Mouse (Mus musculus) intestine, embryonic 15.5 days (tissue): ENCODE results near the gene Hc. TPM values are rescaled to one million over a fixed set of nuclear protein-coding genes. Genes with fewer than 3 reads are reported as not detected.

Experiments used
- ATAC-seq: fragments of 200-750 bp; cut with Nextera tagmentation; 2 replicates; pipeline ENCODE4 v1.8.0; 2017; ENCODE audit warnings: moderate TSS enrichment, moderate library complexity
- H3K27ac ChIP-seq: fragments of 300-500 bp; sonication (generic); 2 replicates; pipeline ENCODE4 v1.5.1; 2015; ENCODE audit warnings: mild to moderate bottlenecking, inconsistent platforms
- H3K27me3 ChIP-seq: fragments of 300-500 bp; sonication (generic); replicated peaks from 2 replicates; pipeline ENCODE4 v1.6.1; 2015; ENCODE audit warnings: inconsistent platforms
- H3K36me3 ChIP-seq: fragments of 300-500 bp; sonication (generic); 2 replicates; pipeline ENCODE4 v1.6.1; 2015; ENCODE audit warnings: inconsistent platforms
- H3K4me1 ChIP-seq: fragments of 300-500 bp; sonication (generic); replicated peaks from 2 replicates; pipeline ENCODE4 v1.6.1; 2015; ENCODE audit warnings: inconsistent platforms
- H3K4me2 ChIP-seq: fragments of 300-500 bp; sonication (generic); replicated peaks from 2 replicates; pipeline ENCODE4 v1.6.1; 2015; ENCODE audit warnings: mild to moderate bottlenecking, inconsistent platforms
- H3K4me3 ChIP-seq: fragments of 300-500 bp; sonication (generic); replicated peaks from 2 replicates; pipeline ENCODE4 v1.5.1; 2015; ENCODE audit warnings: inconsistent platforms
- H3K9ac ChIP-seq: fragments of 300-500 bp; sonication (generic); 2 replicates; pipeline ENCODE4 v1.6.1; 2015; ENCODE audit warnings: inconsistent platforms
- H3K9me3 ChIP-seq: fragments of 300-500 bp; sonication (generic); 2 replicates; pipeline ENCODE4 v1.6.1; 2016; ENCODE audit warnings: inconsistent platforms
- WGBS: fragments of 180-500 bp; shearing (Covaris S2); methylation state at CpG from one replicate; pipeline ENCODE4 v1.1.7; 2015; 5-methylcytosine and 5-hydroxymethylcytosine counted together
- polyA plus RNA-seq: library from polyadenylated mRNA; unstranded; fragments of >200 nt; fragmentation: Nextera tagmentation; extraction: Ambion mirVana; gene quantifications from 2 replicates; pipeline ENCODE4 v1.2.1, GENCODE M21; 2015

Gene Hc
- polyA plus RNA-seq, 1 experiment from 2014 or later: 0.36 TPM

DNA sequence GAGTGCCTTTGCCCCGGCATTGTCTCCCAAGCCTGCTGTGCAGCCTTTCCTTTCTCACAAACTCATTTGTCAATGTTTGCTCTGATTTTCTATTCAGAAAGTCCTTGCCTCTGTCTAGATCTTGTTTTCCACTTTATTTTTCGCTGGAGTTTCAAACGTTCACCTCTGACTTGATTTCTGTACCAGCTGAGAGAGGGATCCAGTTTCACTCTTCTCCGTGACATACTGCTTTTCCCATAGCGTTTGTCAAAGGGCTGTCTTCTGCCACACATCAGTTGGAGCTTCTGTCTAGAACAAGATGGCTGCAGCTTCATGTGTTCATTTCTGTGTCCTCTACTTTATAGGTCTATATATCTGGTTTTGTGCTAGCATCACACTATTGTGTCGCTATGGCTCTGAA lies 17.9 kb upstream of the Hc start:
- H3K27me3 ChIP-seq: no peaks in the 10 kb centered on the region
- 71% methylated on average over 6 of the region's 6 CpGs for WGBS
- no peak for ATAC-seq
- H3K27ac ChIP-seq: no peak overlapping the region
- H3K9ac ChIP-seq: no peak overlapping the region
- no peak overlapping the region for H3K4me2 ChIP-seq
- H3K4me1 ChIP-seq: no peaks in the 10 kb centered on the region
- no peaks in the 10 kb centered on the region for H3K9me3 ChIP-seq
- H3K36me3 ChIP-seq: no peaks in the 10 kb centered on the region
- no peak overlapping the region for H3K4me3 ChIP-seq

DNA sequence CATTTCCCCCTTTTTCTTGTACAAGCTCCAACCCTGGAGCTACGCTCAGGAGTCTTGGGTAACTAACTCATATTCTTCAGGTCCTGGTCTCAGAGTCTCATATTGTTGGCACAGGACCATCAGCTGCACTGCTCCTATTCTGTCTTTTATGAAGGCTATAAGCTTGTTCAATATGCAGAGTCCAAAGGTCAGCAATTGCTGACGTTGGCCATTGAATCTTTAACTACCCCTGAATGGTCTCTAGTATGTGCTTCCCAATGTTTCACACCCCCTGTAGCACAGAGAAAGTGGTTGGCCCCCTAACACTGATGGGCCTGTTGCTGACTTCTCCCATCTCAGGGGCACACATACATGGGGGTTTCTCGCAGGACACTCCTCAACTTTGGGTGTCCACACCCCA lies 13.1 kb upstream of the Hc start:
- Histone ChIP-seq H3K36me3 (no peaks in the 10 kb centered on the region), H3K9me3 (no peaks in the 10 kb centered on the region), H3K4me3 (no peak overlapping the region), H3K4me1 (no peaks in the 10 kb centered on the region), H3K27ac (no peak overlapping the region), H3K9ac (no peak overlapping the region), H3K4me2 (no peak overlapping the region), H3K27me3 (no peaks in the 10 kb centered on the region)
- peak; percentile 51; the same call in 1 of the 2 replicates for ATAC-seq
- WGBS: 76% methylated on average over 3 of the region's 3 CpGs

DNA sequence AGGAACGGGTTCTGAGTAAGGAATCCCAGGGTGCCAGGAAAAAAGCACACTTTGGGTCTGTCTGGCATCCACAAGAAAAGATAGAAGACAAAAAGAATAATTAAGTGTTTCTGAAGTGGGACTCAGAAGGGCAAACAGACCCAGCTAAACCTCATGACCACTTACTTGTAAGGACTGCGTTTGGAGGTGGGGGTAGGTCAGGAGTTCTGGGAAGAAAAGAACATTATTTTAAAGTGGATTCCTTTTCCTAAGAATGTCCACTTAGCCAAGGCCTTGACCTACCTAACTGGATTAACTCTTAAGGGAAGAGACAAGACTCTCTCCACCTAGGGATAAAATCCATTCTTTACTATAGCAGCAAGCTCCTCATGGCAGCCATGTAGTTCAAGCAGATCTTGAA lies 11.3 kb upstream of the Hc start:
- Histone ChIP-seq H3K27me3 (no peaks in the 10 kb centered on the region), H3K27ac (no peak overlapping the region), H3K9me3 (no peaks in the 10 kb centered on the region), H3K4me1 (no peaks in the 10 kb centered on the region), H3K4me2 (no peak overlapping the region), H3K36me3 (no peaks in the 10 kb centered on the region), H3K4me3 (no peak overlapping the region), H3K9ac (no peak overlapping the region)
- WGBS: 64% methylated on average over 2 of the region's 2 CpGs
- ATAC-seq: no peak

DNA sequence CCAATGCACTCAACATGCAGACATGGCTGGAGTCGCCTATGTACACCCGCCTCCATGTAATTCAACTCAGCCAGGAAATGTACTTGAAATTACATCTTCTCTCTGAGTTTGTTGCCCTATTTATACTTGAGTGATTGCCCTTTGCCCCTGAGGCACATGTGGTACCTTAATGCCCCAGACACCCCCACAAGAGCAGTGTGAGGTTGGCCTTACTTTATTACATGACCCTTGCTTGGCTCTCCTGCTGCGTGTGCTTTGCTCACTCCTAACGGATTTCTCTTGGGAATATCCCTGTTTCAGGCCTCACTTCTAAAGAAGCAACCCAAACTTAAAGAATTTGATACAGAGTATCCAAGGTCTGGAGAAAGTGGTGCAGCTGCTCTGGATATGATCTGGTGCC lies 9.0 kb upstream of the Hc start:
- Histone ChIP-seq H3K9me3 (no peaks in the 10 kb centered on the region), H3K27ac (no peak overlapping the region), H3K4me3 (no peak overlapping the region), H3K4me1 (no peaks in the 10 kb centered on the region), H3K9ac (no peak overlapping the region), H3K4me2 (no peak overlapping the region), H3K36me3 (no peaks in the 10 kb centered on the region), H3K27me3 (no peaks in the 10 kb centered on the region)
- WGBS: 73% methylated on average over 4 of the region's 4 CpGs
- ATAC-seq: no peak

DNA sequence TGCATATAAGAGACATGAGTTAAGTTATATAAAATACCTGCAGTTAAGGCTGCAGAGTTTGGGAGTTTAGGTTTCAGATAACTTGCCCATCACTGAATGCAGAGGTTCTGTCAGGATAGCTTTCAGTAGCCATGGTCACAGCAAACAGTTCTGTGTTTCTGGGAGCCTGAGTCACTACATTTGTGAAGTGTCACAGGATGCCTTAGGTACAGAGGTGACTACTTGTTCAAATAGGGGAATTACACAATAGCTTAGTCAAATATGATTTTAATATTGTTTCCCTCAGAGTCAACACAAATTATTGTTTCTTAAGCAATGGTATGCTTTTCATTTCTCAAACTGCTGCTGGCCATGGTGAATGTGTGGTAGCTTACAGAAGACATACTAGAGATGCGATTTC lies 7.9 kb upstream of the Hc start:
- Histone ChIP-seq H3K9me3 (no peaks in the 10 kb centered on the region), H3K36me3 (no peaks in the 10 kb centered on the region), H3K27me3 (no peaks in the 10 kb centered on the region), H3K9ac (no peak overlapping the region), H3K4me3 (no peak overlapping the region), H3K4me1 (no peaks in the 10 kb centered on the region), H3K4me2 (no peak overlapping the region), H3K27ac (no peak overlapping the region)
- 86% methylated on average over 1 of the region's 1 CpGs for WGBS
- no peak for ATAC-seq

DNA sequence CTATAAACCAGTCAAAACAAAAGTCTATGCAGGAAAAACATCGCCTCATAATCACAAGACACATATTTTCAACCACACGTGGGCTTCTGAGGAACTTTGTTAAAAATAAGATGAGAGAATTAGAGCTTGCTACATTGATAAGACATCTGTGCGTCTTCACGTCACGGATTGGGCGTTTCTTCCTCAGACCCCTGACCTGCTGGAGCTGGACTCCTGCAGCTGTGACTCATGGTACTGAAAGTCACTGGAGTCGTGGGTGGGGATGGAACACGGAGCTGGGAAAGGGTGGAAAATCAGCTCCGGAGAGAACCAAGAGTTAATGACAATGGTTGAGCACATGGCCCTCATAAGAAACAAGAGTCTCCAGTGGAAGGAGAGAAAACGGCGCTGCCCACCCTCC lies 5.9 kb upstream of the Hc start:
- no peaks in the 10 kb centered on the region for H3K27me3 ChIP-seq
- H3K4me3 ChIP-seq: no peak overlapping the region
- H3K9ac ChIP-seq: no peak overlapping the region
- no peak overlapping the region for H3K27ac ChIP-seq
- H3K4me1 ChIP-seq: no peaks in the 10 kb centered on the region
- H3K9me3 ChIP-seq: no peaks in the 10 kb centered on the region
- no peak for ATAC-seq
- no peaks in the 10 kb centered on the region for H3K36me3 ChIP-seq
- WGBS: 88% methylated on average over 11 of the region's 11 CpGs
- no peak overlapping the region for H3K4me2 ChIP-seq

DNA sequence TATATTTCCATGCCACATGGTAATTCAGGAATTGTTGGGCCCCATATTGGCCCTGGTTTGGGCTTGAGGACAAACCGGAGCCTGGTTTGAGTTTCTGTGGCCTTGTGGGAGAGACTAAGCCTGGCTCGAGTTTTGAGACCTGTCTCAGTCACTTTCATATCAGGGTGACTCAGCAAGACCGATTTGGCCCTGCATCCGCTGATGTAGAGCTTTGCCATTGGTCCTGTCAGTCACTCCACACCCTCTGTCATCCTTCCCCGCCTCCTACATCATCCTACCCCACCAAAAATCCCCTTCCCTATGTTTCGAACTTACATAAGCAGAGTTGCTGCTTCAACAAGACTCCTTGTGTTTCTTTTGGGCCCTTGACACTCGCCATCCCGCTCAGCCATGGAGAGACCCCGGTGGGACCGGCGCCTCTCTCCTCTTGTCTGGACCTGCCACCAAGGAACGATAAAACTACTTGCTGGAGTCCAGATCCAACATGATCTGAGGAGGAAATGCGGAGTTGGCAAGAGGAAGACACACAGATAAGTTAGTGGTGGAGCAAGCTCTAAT lies 5.4 kb upstream of the Hc start:
- Histone ChIP-seq H3K4me2 (no peak overlapping the region), H3K36me3 (no peaks in the 10 kb centered on the region), H3K4me1 (no peaks in the 10 kb centered on the region), H3K27ac (no peak overlapping the region), H3K9me3 (no peaks in the 10 kb centered on the region), H3K4me3 (no peak overlapping the region), H3K27me3 (no peaks in the 10 kb centered on the region), H3K9ac (no peak overlapping the region)
- WGBS: 91% methylated on average over 13 of the region's 13 CpGs
- no peak for ATAC-seq

DNA sequence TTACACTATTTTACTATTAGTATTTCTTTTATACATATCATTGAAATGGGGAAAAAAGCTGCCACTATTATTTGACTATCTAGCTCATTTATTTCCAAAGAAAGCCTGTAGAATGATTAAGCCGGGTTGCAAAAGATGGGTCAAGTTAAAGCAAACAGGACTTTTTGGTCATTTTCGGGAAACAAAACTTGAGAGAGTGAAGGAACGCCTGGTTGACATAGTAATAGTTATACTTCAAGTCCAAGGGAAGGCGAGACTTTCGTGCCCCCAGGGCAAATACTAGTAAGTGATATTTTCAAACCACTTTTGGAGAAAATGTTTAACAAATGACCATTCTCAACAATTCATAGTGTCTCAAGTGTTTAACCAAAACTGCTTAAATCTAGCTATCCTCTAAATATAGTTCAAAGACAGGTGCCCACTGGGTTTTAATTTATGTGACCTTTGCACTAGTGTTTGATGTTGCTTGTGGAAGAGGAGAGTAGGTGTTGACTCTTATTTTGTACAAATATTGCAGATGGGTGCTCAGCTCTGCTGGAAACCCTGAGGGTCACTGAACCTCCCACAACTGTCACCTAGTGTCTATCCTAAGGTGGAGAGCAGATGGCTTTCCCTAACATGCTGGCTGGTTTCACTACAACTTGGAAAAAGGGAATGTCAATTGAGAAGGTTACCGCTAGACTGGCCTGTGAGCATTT lies 2.2 kb upstream of the Hc start:
- Histone ChIP-seq H3K27me3 (no peaks in the 10 kb centered on the region), H3K9ac (no peak overlapping the region), H3K4me3 (no peak overlapping the region), H3K36me3 (no peaks in the 10 kb centered on the region), H3K9me3 (no peaks in the 10 kb centered on the region), H3K4me1 (no peaks in the 10 kb centered on the region), H3K4me2 (no peak overlapping the region), H3K27ac (no peak overlapping the region)
- ATAC-seq: no peak
- WGBS: 87% methylated on average over 6 of the region's 6 CpGs

DNA sequence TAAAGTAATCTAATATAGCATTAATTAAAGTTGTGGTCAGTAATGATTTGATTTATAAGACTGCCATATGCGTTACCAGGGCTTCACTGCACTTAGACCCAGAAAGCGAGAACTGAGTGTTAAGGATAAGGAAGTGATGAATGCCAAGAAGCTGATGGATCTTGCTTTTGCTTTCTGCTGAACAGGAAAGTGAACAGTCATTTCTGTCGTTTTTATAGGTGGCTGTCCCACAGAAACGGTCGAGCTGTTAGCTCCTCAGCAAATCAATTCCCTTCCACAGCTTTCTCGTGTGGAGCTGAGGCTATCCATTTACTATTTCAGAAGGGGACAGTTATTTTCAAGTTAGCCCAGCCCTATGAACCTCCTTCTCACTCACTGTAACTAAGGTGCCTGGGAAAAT lies 341 bp downstream of the Hc start:
- Histone ChIP-seq H3K9ac (no peak overlapping the region), H3K27ac (no peak overlapping the region), H3K9me3 (no peaks in the 10 kb centered on the region), H3K4me1 (no peaks in the 10 kb centered on the region), H3K36me3 (no peaks in the 10 kb centered on the region), H3K4me3 (no peak overlapping the region), H3K4me2 (no peak overlapping the region), H3K27me3 (no peaks in the 10 kb centered on the region)
- no peak for ATAC-seq
- 54% methylated on average over 6 of the region's 6 CpGs for WGBS

DNA sequence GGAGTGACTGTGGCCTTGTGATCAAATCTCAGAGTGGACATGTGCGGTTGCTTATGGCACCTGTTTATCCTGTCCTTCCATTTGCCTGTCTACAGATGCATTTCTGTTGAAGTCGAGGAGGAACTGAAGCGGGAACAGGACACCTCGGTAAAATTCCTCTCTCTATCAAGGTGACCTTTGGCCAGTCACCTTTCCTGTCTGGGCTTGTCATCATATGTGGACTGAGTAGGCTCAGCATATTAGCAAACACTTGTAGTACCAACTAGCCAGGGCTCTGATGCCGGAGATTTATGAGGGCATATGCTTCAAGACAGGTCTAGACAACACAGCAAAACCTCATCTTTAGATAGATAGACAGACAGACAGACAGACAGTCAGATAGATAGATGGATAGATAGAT lies 982 bp downstream of the Hc start:
- Histone ChIP-seq H3K9ac (no peak overlapping the region), H3K4me2 (no peak overlapping the region), H3K4me1 (no peaks in the 10 kb centered on the region), H3K27me3 (no peaks in the 10 kb centered on the region), H3K27ac (no peak overlapping the region), H3K36me3 (no peaks in the 10 kb centered on the region), H3K4me3 (no peak overlapping the region), H3K9me3 (no peaks in the 10 kb centered on the region)
- ATAC-seq: no peak
- WGBS: 70% methylated on average over 5 of the region's 5 CpGs

DNA sequence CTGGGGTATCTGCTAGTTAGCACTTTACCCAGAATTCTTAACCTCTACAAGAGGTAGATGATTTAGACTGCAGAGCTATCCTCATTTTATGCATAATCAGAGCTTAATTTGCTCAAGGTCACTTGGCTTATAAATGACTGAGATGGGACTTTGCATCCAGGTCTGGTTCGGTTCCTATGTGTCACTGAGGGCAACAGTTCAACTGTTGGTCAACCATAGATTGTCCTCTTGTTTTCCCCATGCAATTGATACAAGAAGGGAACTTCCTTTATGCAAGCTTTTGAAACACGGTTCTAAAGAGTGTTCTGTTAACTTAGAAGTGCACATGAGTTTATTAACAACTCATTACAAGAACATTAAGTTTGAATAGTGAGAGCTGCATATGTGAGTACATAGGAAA lies 2.9 kb downstream of the Hc start:
- ATAC-seq: no peak
- no peaks in the 10 kb centered on the region for H3K36me3 ChIP-seq

DNA sequence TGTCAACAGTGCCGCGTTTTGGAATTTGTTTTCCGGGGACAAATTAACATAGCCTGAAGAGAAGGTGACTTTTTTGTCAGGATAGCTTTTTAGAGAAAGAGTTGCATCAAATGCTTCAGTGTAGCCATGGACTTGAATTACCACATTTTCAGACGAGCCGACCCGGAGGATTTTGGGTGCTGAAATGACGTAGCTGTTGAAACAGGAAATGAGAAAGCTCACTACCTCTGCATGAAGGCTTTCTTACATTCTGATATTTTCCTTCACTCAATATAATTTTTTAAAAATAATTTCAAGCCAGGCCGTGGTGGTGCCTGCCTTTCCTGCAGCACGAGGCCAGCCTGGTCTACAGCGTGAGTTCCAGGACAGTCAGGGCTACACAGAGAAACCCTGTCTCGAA lies 4.0 kb downstream of the Hc start:
- ATAC-seq: no peak
- WGBS: 86% methylated on average over 11 of the region's 11 CpGs

More for the DNA sequence above, 2.9 kb downstream of the Hc start:
- H3K4me1 ChIP-seq: no peaks in the 10 kb centered on the region
- no peaks in the 10 kb centered on the region for H3K9me3 ChIP-seq
- no peak overlapping the region for H3K4me2 ChIP-seq
- no peak overlapping the region for H3K4me3 ChIP-seq
- H3K27ac ChIP-seq: no peak overlapping the region
- 74% methylated on average over 2 of the region's 2 CpGs for WGBS
- no peak overlapping the region for H3K9ac ChIP-seq
- no peaks in the 10 kb centered on the region for H3K27me3 ChIP-seq

DNA sequence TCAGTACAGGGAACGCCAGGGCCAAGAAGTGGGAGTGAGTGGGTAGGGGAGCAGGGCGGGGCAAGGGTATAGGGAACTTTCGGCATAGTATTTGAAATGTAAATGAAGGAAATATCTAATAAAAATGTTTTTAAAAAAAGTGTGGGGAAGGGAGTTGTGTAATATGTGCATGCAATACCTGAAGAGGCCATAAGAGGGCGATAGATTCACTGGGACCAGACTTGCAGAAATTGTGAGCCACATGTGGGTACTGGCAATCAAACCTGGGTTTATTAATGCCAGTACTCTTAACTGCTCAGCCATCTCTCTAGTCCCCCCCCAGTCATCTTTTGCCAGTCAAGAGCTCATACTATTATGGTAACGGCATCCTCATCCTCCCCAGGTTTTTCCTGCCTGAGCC lies 12.4 kb downstream of the Hc start:
- Histone ChIP-seq H3K4me2 (no peak overlapping the region), H3K4me3 (no peak overlapping the region), H3K9me3 (no peaks in the 10 kb centered on the region), H3K4me1 (no peaks in the 10 kb centered on the region), H3K9ac (no peak overlapping the region), H3K36me3 (no peaks in the 10 kb centered on the region), H3K27me3 (no peaks in the 10 kb centered on the region), H3K27ac (no peak overlapping the region)
- 44% methylated on average over 5 of the region's 5 CpGs for WGBS
- ATAC-seq: no peak

More for the DNA sequence above, 4.0 kb downstream of the Hc start:
- no peaks in the 10 kb centered on the region for H3K4me1 ChIP-seq
- no peaks in the 10 kb centered on the region for H3K36me3 ChIP-seq
- H3K4me3 ChIP-seq: no peak overlapping the region
- H3K9ac ChIP-seq: no peak overlapping the region
- no peak overlapping the region for H3K27ac ChIP-seq
- H3K27me3 ChIP-seq: no peaks in the 10 kb centered on the region
- no peaks in the 10 kb centered on the region for H3K9me3 ChIP-seq
- no peak overlapping the region for H3K4me2 ChIP-seq
